Mouse (Mus musculus) bone marrow, adult 2 months (tissue): ENCODE data around the gene Eva1a.

Source experiments
- CTCF ChIP-seq: fragments of 200-500 bp; IDR thresholded peaks from 2 replicates; pipeline ENCODE4 v1.5.1; 2011; ENCODE audit warnings: low read length, control low read depth; ENCODE audit not compliant: control insufficient read depth, insufficient read depth
- POLR2A ChIP-seq: fragments of 200-500 bp; IDR thresholded peaks from 2 replicates; pipeline ENCODE4 v1.6.1; 2011; ENCODE audit warnings: low read depth, mild to moderate bottlenecking, control low read depth, low read length, borderline replicate concordance; ENCODE audit not compliant: control insufficient read depth

GRCm38 (mm10) chr6:82129630-82130217 is 88.9 kb downstream of the Eva1a start:
- TF ChIP-seq CTCF = no peak
- no peak for TF ChIP-seq POLR2A
